Mouse (Mus musculus): ENCODE measurements around the gene Galnt10. TPM values are rescaled to one million over a fixed set of nuclear protein-coding genes. Genes with fewer than 3 reads are reported as not detected.
A peak's percentile ranks its signal among the peaks of the same experiment; 100 is the strongest.

Gene Galnt10
- polyA plus RNA-seq (2015; fragmentation: Nextera tagmentation; extraction: Ambion mirVana): 22.9 and 25.1 TPM in 2 replicates

DNA sequence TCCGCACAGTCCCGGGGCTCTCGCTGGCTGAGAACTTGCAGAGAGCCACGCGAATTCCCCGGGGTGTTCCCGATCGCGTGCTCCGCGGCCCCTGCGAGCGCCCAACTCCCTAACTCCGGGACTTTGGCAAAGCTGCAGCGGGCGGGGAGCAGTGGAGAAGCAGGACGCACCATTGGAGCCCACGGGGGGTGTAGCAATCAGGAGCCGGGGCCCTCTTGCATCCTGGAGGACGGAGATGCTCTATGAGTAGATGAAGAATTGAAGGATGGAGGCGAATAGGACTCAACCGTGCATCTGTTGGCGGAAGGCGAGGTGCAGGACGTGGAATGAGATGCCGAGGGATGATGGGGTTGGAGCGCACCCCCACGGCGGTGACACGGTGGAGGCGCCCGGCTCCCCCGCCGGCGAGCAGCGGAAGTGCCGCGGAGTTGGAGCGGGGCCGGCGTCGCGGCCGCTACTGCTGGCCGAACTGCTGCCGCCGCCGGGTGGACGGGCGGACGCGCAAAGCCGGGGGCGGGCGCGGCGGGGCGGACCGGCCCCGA, at the start of gene Galnt10:
Gene Galnt10, plus strand, starts transcription at position 425 of the 542 bp plus-strand sequence.
- peak; percentile 81 for DNase-seq (ENCODE audit: low spot score)

GRCm38 (mm10) chr11:57595899-57596298, 49.3 kb upstream of the Galnt10 start:
- no peak for DNase-seq (ENCODE audit: low spot score)

DNA sequence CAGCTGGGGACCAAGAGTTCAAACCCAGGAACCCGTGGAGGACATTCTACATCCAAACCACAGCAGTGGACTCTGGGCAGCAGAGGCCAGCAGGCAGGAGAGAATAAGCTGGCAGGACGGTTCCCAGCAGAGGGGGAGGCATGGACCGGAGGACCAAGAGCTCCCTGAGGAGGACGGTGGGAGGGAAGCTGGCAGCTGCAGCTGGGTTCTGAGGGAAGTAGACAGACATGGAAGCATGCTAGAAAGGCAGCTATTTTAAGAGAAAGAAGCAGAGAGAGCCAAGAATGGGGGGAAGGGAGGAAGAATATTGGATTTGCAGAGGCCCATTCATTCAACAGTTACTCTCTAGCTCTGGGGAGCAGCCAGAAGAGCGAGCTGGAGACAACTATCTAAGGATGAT, 47.1 kb upstream of the Galnt10 start:
- DNase-seq (ENCODE audit: low spot score): no peak

GRCm38 (mm10) chr11:57599304-57599703, 45.9 kb upstream of the Galnt10 start:
- DNase-seq (ENCODE audit: low spot score): no peak

GRCm38 (mm10) chr11:57600113-57600512, 45.1 kb upstream of the Galnt10 start:
- DNase-seq (ENCODE audit: low spot score): no peak

DNA sequence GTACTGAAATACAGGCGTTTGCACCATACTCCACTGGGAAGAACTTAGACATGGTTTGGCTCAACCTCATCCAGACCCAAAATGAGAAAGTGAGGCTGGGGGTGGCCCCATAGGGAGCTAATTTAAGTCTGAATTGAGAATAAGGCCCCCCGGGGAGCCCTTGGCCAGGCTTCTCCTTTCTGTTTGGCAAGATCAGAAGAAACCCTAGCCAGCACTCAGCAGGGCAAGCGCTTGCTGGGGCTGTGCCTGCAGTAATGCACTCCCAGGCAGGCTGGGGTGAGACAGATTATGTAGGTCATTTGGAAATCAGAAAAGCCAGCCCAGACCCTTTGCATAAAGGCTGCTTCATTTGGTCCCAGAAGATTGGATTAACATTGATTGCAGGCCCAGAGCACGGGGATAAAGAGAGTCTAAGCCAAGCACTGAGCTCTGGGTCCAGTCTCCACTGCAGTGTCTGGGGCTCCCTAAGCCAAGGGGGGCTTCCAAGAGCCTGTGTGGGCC, 44.6 kb upstream of the Galnt10 start:
- no peak for DNase-seq (ENCODE audit: low spot score)

DNA sequence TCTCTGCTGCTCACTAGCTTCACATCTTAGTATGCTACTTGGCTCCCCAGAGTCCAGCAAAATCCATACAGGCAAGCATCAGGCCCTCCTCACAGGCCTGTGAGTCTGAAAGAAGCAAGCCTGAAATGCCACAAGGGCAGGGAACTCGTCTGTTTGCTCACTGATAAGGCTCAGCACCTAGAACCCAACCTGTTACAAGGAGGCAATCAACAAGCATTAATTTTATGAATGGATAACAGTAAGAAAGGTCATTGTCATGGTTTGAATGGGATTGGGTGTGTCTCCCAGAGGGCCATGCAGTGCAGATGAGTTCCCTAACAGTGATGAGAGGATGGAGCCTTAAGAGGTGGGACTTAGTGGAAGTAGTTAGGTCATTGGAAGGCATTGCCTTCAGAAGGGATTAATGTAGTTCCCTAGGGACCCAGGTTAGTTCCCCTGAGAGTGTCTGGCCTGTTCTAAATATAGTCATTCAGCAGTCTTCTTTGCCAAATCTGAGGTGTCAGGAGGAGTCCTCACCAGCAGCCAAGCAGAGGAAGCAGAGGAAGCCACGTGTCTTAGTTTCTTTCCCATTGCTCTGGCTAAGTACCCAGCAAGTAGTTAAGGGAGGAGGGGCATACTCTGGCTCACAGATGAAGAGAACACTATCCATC, 43.3 kb upstream of the Galnt10 start:
- DNase-seq (ENCODE audit: low spot score): no peak

DNA sequence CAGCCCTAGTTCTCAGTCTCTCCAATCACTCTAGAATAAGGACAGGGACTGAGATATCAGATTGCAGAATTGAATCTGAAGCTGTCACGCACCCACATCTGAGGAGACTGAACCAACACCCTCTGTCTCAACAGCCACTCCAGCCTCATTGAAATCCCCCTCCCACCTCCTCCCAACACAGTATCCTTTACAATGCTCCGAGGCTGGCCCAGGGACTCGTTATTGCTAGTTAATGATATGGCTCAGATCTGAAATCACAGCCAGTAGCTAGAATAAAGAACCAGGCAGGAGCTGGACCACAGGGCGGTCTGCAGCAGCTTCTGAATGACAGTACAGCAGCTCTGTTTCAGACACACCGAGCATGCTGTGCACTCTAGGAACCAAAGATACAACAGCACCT, 40.2 kb upstream of the Galnt10 start:
- no peak for DNase-seq (ENCODE audit: low spot score)

DNA sequence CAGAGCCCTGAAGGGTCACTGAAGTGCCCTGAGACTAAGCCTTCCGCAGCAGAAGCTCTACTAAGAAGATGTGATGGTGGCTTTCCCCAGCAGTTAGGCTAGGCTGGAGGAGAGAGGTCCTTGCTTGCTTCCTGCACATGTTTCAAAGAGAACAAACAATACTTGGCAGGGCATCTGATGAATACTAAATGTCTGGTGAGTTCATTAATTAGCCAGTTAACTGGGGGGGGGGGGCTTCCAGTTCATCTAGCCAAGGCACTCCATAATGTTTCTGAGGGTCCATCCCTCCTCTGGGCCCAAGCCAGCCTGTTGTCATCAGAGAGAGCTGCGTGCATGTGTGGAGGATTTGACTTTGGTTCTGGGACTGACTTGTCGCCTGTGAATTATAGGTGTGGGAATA, 39.6 kb upstream of the Galnt10 start:
- DNase-seq (ENCODE audit: low spot score): no peak

- DNase-seq (ENCODE audit: low spot score): no peak
Observed at GRCm38 (mm10) chr11:57614502-57614901, 30.7 kb upstream of the Galnt10 start.

DNA sequence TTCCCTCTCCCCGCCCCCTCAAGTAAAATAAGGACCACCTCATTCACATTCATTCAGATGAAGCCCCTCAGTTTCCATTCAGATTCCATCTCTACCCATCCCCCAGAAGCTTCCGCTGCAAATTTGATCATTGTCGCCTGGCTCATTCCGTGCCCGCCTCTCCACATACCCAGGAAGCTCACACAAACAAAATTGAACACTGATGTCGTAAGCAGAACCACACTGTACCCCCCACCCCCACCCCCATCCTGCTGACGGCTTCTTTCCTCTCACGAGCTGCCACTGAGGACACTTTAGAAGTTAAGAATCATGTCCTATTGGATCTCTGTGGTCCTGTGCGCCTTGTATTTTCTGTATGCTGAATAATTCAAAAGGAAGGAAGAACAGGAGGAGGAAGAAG, 30.0 kb upstream of the Galnt10 start:
- no peak for DNase-seq (ENCODE audit: low spot score)

- no peak for DNase-seq (ENCODE audit: low spot score)
Observed at GRCm38 (mm10) chr11:57615871-57616270, 29.4 kb upstream of the Galnt10 start.

- peak; percentile 50 for DNase-seq (ENCODE audit: low spot score)
Observed at GRCm38 (mm10) chr11:57617526-57618264, 27.5 kb upstream of the Galnt10 start.

DNA sequence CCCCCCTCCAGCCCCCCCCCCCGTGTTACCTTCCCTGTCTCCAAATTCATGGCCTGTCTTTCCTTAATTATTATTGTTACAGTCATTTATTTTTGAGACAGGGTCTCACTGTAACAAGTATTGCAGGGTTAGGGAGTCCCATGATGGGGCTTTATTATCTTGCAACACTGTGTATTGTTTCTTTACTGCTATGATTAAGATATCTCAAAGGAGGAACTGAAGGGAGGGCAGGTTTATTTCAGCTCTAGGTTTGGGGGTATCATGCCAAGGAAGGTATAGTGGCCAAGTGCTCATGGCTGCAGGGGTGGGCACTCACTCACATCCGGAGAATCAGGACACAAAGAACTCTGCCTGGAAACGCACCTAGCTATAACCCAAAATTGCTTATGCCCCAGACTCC, 23.8 kb upstream of the Galnt10 start:
- no peak for DNase-seq (ENCODE audit: low spot score)

GRCm38 (mm10) chr11:57621876-57622275, 23.4 kb upstream of the Galnt10 start:
- no peak for DNase-seq (ENCODE audit: low spot score)

GRCm38 (mm10) chr11:57624490-57624893, 20.8 kb upstream of the Galnt10 start:
- no peak for DNase-seq (ENCODE audit: low spot score)

GRCm38 (mm10) chr11:57625465-57625864, 19.8 kb upstream of the Galnt10 start:
- DNase-seq (ENCODE audit: low spot score): no peak

DNA sequence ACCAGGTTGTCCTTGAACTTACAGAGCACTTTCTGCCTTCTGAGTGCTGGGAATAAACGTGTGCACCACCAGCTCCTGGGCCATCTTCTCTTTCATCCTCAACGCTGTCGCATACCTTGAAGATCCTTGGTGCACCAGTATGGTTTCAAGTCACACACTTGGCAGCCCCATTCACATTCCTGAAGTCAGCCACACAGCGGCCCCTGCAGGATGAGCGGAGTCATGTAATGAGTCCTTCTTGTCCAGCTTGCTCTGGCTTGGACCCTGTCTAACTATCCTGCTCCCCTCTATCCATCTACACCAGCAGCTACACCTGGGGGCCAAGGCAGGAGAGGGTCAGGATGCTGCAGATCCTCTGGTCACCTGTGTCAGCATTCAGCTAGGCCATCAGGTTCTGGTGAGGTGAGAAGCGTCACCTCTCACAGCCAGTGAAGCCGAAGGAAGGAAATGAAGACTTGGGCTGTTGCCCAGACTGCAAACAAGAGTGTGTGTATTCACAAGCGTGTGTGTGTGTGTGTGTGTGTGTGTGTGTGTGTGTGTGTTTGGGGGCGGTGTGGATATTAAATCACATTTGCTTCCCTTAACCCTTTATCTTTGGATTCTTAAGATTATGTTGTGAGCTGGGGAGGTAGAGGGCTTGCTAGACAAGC, 18.0 kb upstream of the Galnt10 start:
- DNase-seq (ENCODE audit: low spot score): peak; percentile 20

- DNase-seq (ENCODE audit: low spot score): no peak
Observed at GRCm38 (mm10) chr11:57631805-57632485, 13.3 kb upstream of the Galnt10 start.

DNA sequence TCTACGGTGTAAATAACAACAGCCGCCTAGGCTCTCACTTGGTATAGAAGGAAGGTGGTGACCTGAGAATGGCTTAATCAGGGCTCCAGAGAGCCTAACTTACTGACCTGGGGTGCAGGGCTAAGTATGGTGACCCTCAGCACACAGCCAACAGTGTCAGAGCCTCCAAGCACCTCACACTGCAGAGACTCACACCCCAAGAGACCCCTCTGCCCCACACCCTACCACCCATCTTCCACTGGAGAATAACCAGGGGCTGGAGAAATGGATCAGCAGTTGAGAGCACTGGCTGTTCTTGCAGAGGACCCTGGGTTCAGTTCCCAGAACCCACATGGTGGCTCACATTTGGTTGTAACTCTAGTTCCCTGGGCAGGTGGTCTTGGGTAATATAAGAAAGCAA, 12.2 kb upstream of the Galnt10 start:
- DNase-seq (ENCODE audit: low spot score): no peak

- DNase-seq (ENCODE audit: low spot score): no peak
Observed at GRCm38 (mm10) chr11:57633975-57634585, 11.2 kb upstream of the Galnt10 start.

Measured in thymus, postnatal 0 days (tissue).